Mouse (Mus musculus) kidney, postnatal 10 days (tissue): ENCODE data around the gene Utf1.

Experiments
- DNase-seq: peaks from one replicate; pipeline ENCODE4 v3.0.0; 2021; ENCODE audit warnings: mixed read lengths

Utf1 gene

DNA sequence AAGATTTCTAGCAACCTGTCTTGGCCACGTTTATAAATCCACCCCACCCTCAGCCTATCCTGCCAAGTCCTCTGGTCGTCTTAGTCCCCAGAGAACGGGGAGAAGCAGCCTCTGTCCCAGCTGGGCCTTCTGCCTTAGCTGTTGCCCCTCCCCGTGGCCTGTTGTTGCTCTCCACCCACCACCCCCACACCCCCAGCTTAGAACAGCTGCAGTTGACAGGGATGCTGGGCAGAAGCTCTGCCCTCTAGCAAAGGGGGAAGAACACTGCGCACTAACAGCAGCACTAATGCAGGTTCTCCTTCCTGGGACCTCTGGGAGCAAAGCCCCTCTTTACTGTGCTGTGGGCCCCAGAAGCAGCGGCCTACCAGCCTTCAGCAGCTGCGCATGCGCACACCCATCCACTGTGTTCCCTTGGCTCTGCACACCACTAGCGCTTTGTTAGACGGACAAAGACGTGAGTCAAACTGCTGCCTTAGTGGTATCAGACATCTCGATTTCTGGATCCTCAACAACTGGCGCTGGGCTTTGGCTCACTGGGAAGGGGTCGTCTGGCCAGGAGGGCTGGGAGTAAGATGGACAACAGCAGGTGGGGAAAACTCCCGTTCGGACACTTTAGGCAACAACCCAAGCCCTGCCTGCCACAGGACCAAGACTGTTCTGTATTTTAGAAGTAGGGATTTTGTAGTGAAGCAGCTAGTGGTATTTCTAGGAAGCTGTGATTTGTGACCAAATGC is 2.9 kb upstream of the Utf1 start:
- no peak for DNase-seq

DNA sequence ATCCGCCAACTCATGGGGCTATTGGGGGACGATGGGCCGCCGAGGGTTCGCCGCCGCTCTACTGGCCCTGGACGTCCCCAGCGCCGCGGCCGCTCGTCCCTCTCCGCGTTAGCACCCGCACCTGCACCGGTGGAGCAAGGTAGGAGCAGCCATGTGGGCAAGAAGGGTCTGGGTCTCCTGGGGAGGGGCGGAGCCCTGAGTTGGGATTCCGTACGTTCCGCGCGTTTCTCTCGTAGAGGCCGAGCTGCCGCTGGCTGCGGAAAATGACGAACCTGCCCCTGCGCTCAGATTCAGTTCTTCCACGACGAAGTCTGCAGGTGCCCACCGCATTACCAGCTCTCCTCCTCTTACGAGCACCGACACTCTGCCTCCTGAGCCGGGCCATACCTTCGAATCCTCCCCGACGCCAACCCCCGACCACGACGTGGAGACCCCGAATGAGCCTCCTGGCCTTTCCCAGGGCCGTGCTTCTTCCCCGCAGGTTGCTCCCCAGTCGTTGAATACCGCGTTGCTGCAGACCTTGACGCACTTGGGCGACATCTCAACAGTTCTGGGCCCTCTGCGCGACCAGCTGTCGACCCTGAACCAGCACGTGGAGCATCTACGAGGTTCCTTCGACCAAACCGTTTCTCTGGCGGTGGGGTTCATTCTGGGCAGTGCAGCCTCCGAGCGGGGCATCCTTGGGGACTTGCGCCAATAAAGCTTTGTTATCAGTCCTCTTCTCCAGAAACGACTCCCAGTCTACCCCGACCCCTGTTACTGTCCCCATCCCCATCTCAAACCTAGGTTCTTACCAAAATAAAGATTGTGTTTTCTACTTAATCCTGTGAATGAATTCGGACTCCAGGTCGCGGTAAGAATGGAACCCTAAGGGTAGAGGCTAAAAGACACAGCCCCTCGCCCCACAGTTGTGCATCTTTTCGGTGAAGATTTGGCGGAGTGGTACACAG is 977 bp downstream of the Utf1 start:
- DNase-seq = no peak

DNA sequence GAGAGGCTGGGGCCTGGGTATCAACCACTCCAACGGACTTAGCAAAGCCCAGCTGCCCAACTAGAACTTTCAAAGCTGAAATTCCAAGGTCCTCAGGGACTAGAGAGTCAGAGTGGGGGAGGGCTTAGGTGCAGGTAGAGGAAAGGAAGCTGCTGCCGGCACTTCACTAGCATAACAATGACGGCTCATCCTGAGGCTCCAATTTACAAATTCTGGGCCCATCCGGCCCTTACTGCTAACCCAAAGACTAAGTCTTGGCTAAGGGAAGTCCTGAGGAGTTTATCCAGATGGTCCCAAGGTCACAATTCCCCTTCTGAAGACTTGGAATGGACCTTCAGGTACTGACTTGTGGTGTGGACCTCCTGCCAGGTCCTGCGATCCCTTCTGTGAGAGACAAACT is 1.9 kb downstream of the Utf1 start:
- no peak for DNase-seq

DNA sequence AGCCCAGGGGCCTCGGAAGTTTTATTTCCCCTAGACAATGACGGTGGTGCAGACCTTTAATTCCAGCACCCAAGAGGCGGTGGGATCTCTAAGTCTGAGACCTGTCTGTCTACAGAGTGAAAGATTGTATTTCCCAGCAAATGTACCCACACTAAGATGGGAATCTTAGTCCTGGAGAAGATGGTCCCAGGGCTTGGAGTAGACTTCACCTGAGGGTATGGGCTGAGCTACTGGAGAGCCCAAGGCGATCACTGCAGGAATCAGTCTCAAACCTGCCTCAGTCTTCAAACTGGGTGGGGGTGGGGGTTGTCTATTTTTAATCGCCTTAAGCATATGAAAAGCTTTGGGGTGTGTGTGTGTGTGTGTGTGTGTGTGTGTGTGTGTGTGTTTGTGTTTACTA is 2.4 kb downstream of the Utf1 start:
- DNase-seq = no peak

DNA sequence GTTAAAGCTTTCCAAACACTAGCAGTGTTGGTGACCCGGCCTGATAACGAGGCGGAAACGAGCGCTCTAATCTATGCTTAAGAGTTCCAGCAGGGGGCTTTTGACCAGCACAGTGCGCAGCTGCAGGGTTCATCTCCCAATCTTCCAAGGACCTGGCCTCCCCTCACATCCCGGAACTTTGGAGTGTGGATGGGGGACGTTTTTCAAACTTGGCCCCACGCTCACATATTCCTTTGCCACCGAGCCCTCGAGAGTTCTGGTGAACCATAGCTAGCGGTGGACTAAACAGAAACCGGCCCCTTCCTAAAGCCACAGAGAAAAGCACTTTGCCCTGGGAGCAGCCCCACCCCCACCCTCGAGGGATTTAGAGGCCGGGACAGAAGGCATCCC is 6.3 kb downstream of the Utf1 start:
- DNase-seq = peak; percentile 75

DNA sequence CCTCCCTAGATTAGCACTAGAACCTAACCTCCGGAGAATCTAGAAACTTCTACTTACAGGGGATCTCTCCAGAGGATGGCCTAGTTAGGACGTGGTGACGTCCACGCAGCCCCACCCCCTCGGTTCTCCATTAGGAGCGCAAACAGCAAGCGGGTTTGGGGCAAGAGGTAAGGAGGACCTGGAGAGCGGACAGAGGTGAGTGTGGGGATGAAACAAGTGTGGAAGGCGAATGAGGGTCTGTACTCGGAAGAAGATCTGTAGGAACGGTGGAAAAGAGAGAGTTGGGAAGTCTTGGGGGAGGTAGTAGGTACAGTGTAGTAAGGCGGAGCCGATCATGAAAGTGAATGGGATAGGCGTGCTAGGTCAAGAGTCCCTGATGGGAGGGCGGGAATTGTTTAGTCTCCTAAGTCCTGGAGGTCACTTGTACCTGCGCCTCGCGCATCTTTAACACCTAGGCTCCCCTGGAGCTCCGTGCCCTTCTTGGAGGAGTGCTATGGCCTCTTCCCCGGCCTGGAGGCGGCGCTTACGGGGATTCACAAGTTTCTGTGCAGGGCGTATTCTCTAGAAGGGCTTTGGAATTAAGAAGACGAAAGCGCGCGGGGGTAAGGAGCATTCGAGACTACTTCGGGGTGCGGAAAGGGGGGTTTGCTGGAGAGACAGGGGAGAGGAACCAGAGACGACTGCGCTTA is 6.8 kb downstream of the Utf1 start:
- peak; percentile 67 for DNase-seq

DNA sequence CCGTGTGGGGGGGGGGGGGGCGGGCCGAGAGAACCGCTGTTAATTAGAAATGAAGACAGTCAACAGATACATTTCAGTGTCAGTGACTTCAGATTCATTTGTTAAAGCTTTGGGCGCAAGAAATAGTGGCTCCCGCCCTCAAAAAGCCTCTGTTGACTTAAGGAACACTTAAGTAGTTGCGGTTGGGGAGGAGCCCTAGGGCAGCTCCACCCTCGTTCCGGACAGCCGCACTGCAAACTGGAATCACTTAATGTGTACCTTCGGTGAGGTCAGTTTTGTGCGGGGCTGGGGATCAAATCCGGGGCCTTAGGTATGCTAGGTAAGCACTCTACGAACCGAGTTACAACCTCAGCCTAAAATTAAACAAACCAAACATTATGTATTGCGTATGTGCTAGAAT is 7.5 kb downstream of the Utf1 start:
- peak; percentile 44 for DNase-seq

DNA sequence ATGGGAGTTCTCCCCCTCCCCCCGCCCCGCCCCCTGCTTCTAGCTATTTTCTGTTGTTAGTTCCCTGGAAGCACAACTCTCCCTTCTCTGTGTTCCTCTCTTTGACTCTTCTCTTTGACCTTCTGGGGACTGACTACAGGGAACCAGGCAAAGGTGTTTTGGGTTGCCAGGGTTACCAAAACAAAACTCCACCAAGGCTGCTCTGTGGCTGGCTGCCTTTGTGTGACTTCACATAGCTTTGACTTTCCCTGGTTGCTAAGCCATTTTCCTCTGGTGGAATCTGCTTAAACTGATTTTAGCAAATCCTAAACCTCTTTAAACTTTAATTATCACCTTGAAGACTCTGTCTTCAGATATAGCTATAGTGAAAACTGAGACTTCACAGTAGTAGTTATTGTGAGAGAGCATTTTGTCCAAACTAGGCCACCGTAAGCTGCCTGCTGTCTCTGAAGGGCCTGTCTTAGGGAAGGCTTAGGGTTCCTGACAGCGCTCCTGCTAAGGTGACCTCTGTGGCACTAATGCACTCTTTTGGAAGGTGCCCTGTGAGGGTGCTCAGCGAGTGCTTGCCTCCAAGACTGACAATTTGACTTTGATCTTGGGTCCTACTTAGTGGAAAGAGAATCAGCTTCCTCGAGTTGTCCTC is 8.5 kb downstream of the Utf1 start:
- DNase-seq = no peak

DNA sequence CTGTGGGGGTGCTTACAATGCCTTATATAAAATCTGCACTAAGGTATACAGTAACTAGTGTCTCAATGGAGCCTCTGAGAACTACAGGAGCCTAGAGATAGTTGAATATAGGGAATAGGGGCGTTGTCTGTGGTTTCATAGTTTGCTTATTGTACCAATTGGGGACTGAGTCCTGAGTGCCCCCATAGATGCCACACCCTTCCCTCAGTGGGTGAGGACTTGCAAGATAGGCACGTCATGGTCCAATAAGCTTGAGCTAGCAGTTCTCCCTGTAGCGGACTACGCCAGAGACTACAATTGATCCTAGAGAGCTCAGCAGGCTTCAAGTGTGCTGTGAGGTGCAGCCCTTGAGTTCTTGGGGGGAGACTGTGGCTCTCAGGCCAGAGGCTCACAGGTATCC is 11.9 kb downstream of the Utf1 start:
- no peak for DNase-seq

DNA sequence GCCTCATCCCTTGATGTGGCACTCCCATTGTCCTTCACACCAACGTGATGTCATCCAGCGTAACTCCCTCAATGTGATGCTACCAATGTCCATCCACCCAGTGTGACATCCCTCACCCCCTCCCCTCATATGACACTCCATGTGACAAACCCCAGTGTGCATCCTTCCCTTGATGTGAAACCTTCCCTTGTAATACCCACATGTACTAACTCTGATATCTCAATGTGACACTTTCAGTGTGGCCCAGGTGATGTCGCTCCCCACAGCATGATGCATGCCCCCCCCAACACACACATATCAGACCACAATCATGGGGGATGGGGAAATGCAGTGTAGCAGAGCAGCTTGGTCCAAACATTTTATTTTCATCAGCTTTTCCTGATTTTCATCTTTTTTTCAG is 13.1 kb downstream of the Utf1 start:
- no peak for DNase-seq

DNA sequence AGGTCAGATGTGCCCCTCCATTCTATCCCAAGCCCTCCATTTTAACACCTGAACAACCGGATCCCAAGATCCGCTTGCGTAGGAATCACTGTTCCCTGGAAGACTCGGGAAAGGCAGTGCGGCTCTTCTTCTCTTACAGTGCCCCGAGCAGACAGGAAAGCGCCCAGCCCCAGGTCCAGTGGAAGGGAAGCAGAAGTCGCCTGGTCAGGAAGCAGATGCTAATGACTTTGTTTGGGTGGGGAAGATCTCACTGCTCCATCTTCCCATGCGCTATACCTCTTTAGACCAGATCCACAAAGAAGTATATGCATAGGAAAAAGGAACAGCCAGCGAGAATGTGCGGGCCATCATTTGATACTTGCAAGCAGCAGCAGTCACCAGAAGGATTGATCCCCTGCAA is 13.8 kb downstream of the Utf1 start:
- DNase-seq = peak; percentile 48

DNA sequence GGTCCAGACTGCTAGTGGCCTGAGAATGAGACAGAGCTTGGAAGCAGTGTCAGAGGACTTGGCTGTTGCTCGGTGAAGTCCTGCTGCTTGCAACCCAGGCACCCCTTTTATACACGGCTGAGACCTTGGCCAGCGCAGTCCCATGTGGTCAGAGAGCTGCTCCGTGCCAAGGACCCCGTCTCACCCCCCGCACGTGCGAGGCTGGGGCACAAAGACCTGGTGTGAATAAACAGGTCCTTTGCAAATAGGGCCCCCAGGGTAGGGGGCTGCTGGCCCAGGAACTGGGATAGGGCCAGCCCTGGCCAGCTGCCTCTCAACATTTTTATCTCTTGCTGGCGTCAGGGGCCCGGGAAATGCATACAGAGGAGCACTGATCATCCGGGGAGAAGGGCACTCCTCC is 14.4 kb downstream of the Utf1 start:
- no peak for DNase-seq

DNA sequence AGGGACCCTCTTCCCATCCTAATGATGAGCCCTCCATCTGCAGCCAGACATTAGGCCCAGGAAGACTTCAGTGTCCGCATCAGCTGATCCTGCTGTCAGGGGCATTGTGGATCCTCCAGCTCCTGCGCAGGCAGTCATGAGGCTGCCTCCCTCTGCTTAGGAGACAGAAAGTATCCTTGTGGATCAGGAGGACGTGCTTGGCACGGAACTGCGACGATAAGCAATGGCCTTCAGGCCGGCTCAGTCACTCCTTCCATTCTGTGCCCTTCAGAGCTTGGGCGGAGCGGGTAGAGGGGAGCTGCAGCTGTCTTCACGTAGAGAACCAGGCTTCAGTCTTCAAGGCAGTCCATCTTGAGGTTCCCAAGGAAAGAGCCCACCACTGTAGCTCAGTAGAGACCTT is 17.6 kb downstream of the Utf1 start:
- no peak for DNase-seq

DNA sequence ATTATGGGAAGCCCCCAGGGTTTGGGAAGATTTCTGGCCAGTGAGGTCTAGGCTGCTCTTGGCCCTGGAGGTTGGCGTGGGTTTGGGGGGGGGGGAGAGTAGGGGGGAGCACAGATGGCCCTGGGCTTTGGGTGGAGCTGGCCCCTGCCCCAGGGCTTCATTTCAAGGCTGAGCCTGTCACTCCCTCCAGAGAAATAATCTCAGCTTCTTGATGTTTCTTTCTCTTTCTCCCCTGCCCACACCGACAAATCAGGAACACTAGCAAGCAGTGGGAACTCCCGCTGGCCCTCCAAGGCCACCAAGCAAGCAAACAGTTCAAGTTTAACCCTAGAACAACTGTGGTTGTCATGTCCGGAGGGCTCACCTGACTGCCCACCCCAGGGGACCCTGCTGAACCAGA is 20.2 kb downstream of the Utf1 start:
- no peak for DNase-seq

DNA sequence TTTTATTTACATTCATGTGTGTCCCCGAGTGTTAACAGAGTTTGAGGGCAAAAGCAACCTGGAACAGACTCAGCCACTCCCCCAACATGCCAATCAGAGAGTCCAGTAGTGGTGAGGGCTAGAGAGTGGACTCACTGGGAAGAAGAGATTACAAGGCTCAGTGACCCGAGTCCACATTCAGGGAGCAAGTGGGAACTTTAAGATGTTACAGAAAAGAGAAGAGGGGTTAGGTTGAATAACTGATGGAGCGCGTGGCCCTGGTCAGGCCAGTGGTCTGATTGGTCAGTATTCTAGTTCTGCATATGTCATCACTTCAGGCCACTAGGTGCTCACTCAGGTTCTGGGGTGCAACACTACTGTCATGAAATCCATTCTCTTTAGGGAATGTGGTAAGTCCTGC is 23.6 kb downstream of the Utf1 start:
- no peak for DNase-seq

DNA sequence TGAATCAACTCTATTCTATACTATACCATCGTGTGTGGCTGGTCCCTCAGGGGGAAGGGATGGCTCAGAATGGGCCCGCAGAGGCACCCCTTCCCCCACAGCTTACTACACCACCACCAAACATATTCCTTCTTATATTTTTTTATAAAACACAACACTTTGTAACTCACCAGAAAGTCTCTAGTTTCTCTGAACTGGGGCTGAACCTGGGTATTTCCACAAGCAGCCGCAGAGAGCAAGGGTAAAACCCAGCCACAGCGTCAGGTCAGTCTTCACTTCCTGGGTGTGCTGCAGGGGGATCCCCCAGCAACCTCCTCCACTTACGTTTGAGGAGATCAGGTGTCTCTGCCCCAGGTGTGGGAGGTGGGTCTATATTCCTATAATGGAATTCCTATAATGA is 24.8 kb downstream of the Utf1 start:
- no peak for DNase-seq

DNA sequence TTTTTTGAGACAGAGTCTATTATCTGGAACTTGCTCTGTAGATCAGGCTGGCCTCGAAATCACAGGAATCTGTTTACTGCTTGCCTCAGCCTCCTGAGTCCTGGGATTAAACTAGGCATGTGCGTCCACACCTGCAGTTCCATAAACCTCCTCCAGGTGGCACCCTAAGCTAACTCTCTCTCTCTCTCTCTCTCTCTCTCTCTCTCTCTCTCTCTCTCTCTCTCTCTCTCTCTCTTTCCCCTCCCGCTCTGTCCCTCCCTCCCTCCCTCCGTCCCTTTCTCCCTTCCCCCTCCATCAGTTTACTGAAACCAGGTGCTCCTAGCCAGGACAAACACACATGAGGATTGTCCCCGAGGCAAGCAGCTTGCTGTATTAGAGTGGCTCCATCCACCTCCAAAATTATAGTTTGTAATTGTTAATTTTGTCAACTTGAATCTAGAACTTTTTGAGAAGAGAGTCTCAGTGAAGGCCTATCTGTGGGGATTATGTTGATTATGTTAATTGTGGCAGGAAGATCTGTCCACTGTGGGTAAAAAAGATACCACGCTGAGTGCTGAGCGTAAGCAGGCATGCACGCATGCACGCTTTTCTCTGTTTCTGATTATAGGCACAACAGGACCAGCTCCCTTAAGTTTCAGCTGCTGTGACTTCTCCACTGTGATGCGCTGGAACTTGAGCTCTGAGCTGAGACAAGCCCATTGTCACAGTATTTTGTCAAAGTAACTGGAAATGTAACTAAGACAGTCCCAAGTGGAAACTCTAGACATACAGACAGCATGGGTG is 25.9 kb downstream of the Utf1 start:
- DNase-seq = peak; percentile 92

DNA sequence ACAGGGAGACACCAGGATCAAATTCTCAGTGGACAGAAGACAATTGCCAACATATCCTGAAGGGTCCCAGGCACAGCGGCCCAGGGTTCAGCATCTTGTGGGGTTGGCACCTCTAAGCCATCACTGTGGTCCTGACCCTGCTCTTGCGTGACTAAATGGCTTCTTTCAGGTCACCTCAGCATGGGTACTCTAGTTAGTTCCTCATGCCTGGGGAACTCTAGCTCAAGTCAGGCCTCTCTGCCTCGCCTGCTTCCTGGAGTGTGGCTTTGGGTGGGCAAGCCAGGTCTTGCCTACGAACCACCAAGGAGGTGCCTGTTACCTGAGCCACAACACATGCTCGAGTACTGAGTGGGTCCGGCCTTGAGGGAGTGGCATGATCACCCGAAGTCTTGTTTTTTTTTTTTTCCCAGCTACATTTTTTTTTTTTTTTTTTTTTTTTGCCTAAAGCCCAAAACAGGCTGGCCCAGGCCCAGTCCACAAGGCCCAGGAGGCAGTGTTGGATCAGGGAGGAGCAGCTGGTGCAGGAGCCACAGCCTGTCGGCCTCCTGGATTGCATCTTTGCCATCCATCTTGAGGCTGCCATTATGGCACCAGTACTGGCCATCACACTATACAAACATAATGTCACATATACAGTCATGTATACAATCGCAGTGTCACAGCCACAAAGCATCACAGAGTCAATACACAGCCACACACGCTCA is 26.8 kb downstream of the Utf1 start:
- DNase-seq = no peak

DNA sequence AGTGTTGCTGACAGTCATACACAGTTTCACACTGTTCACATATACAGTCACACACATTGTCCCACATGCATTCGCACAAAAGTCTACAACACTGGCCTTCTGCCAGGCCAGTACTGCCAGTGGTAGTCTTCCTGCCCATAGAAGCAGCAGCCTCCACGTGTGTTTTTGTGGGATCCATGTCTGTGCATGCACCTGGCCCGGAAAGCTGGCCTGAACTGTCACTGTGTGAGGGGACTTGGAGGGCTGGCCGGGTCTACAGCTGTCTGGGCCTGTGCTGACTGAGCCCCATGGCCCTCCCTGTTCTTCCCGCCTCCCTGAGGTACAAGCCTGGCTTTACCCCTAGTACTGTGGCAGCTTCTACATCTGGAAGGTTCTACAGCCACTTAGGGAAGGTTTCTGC is 27.4 kb downstream of the Utf1 start:
- DNase-seq = no peak

DNA sequence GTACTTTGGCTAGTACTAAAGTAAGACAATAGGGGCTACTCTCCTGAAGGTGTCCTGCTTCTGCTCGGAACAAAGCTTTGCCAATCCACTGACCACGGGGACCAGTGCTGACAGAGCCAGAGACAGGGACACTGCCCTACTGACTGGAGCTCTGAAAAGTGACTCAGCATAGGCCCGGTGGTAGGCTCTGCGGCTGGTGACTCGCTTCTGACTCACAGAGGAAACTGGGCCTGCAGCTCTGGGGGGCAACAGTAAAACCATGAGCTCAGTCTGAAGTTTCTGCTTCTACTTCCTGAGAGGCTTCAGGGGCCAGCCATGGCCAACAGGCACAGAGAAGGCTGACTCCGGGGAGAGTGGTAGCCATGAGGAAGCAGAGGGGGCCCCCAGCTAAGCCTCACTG is 27.8 kb downstream of the Utf1 start:
- DNase-seq = no peak

DNA sequence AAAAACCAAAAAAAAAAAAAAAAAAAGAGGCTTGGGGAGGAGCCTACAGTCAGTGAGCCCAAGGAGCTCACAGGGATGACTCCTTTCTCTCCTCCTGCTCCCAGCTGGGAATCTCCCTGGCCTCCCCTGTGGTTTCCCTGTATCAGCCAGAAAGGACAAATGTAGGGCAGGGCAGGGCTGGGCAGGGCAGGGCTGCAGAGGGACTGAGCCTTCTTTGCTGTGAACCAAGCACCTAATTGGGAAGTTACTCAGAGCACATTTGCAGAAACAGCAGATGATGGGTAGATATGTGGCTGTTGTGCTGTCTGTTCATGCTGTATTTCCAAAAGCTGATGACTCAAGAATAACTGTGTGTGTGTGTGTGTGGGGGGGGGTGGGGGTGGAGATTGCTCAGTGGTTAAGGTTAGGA is 29.3 kb downstream of the Utf1 start:
- no peak for DNase-seq

DNA sequence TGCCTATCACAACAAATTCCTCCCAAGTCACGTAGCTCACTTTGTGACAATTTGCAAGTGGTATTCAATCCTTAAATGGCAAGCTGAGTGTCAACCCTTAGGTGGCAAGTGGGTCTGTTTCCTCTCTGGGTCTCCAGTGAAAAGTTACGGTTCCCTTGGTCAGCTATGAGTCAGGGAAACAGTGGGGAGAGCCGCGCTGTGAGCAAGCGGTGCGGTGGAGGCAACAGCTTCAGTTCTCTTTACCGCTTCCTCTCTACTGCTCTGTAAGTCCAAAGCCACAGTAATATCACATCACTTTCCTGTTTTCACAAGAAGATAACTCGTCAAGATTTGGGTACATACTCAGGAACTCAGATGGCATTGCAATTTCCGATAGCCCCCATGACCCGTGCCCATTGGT is 30.7 kb downstream of the Utf1 start:
- no peak for DNase-seq
